Mouse (Mus musculus): ENCODE results near the gene Trp53i13. TPM values are rescaled to one million over a fixed set of nuclear protein-coding genes. Genes with fewer than 3 reads are reported as not detected.
A peak's percentile ranks its signal among the peaks of the same experiment; 100 is the strongest.

Gene Trp53i13
- total RNA-seq, 2 experiments from 2014 or later = 2.3 to 5.0 TPM

DNA sequence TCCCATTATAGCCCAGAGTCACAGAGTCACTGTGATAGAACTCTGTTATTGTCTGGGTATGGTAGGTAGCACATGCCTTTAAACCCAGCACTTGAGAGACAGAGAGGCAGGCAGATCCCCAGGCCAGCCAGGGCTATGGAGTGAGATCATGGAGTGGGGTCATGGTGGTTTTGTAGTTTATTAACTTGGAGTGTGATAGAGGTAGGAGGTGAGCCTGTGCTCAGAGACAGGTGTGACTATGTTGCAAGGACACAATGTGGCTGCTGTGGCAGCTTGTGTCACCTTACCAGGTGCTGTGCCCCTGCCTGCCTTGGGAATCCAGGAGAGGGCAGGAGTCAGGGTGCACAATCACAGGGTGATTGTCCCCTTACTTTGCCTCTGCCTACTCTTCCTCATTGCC, 20.3 kb downstream of the Trp53i13 start:
- no peak for DNase-seq
- intact Hi-C loops (cut with DNase I) = no loop called here
- TF ChIP-seq CTCF (IDR thresholded peaks at IDR 0.05) = no peak
- H3K27ac ChIP-seq = peak overlapping the region; percentile 90
- H3K4me3 ChIP-seq = peak overlapping the region; percentile 7; the same call in 1 of the 2 replicates

DNA sequence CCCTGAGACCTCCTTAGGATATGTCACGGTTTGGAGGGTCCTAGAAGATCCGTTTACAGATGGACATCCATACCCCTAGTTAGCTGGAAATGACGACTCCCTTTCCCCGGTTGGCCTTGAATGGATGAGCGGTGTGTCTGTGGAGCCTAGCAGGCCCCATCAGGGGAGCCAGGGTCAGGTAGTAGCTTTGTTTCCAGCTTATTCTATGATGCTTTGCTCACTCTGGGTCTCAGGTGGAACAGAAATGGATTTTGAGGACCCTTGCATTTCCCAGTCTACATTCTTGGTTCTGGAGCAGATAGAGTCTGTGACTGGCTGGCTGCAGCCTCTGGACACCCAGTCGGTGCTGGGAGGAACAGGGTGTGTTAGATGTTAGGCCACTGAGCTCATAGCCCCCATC, 21.0 kb downstream of the Trp53i13 start:
- intact Hi-C loops (cut with DNase I) = no loop called here
- Histone ChIP-seq H3K4me3 (peak overlapping the region; percentile 93), H3K27ac (peak overlapping the region; percentile 90)
- TF ChIP-seq CTCF (IDR thresholded peaks at IDR 0.05) = no peak
- DNase-seq = no peak

DNA sequence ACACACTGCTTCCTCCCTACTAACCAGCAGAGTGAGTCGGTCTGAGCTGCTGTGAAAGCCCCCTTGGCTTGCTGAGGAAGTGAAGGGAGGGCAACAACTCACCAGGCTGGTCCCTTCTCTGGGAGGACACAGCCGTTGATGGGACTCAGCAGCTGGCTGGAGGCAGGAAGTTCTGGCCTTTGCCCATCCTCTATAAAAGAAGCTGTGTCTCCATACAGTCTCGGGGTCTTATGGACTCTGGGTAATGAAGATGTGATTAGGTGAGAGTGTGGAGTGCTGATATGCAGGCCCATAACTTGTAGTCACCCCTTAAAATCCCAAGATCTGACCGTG, 21.5 kb downstream of the Trp53i13 start:
- Histone ChIP-seq H3K4me3 (peak overlapping the region; percentile 93), H3K27ac (peak overlapping the region; percentile 90)
- DNase-seq = no peak
- TF ChIP-seq CTCF (IDR thresholded peaks at IDR 0.05) = no peak
- intact Hi-C loops (cut with DNase I) = no loop called here

DNA sequence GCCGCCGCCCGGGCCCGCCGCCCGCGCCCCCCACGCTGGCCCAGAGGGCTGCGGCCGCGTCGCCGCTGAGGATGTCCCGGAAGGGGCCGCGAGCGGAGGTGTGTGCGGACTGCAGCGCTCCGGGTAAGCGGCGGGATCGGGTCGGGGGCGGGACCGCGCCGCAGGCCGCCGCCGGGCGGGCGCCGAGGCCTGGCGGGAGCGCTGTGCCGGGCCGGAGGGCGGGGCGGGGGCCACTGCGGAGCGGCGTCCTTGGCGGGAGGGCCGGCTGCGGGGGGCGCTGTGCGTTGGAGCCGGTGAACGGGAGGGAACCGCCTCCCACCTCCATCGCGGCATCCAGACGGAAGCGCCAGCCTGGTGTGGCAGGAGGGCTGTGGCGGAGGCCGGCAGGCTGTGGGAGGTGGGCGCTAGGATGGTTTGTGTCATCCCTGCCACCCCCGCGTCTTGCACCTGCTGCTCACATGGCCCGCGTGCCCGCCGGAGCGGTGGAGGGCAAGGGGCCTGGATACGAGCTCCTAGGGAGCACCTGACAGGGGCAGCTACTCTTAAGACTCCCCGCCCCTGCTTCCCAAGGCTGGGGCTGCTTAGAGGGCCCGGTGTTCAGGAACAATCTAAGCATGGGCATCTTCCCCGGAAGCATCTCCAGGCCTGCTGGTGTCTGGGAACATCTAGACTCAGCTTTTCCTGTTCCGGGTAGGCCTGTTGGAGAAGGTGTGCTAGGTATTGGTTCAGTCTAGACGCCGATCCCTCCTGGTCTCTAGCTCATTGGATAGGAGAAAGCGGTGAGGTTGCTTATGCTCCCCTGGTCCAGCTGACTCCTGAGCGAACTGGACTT, 22.1 kb downstream of the Trp53i13 start, which contains the start of gene Git1:
Git1 (plus strand) TSS at position 51 of the 832 bp plus-strand sequence.
- DNase-seq = peak; percentile 75

DNA sequence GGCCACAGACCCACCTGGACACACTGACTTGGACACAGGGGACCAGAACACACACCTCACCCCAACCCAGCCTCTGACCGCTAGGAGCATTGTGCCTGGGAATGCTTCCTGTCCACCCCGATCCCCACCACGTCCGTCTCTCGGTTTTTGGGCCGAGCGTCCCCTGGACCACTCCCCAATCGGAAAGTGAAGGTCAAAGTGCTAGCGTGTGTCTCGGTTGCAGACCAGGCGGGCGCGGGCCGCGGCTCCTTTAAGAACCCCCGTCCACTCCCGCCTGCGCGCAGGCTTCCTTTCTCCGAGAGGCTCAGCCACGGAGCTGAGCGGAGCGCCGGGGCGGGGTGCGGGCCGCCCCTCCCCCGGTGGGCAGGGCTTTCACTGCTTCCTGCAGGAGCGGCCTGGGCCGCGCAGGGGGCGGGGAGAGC, 22.9 kb downstream of the Trp53i13 start:
- H3K4me3 ChIP-seq = peak overlapping the region; percentile 93
- DNase-seq = peak; percentile 98
- TF ChIP-seq CTCF (IDR thresholded peaks at IDR 0.05) = peak; percentile 34; the same call in 1 of the 2 replicates
- H3K27ac ChIP-seq = peak overlapping the region; percentile 97
- intact Hi-C loops (cut with DNase I) = no loop called here

More for the DNA sequence above, 22.1 kb downstream of the Trp53i13 start, which contains the start of gene Git1:
- Histone ChIP-seq H3K4me3 (peak within 1 kb of the TSS; percentile 93), H3K27ac (peak within 1 kb of the TSS; percentile 97)
- TF ChIP-seq CTCF (IDR thresholded peaks at IDR 0.05) = peak; percentile 12; the same call in 1 of the 2 replicates
- intact Hi-C loops (cut with DNase I) = no loop called here

DNA sequence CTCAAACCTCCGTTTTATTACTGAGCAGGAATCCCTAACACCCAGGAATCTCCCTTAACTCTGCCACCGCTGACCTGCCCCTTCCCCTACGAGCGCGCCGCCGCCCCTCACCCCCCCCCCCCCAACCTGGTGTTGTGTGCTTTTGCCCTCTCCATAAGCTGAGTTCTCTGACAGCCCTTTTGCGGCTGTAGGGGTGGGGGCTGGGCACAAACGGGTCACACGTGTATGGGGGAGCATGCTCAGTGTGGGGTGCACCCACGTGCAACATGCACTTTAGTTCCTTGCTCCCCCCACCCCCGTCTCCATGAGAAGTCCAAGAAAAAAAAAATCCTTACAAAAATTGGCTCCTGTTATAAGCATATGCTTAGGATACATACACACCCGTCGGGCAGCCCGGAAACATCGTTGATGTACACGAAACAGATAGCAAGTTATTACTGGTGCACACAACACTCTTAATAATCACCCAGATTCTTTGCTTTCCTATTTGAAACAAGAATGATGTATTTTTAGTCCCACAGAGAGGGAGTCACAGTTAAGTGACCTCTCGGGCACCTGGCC, 23.4 kb downstream of the Trp53i13 start:
- intact Hi-C loops (cut with DNase I) = no loop called here
- DNase-seq = no peak
- H3K4me3 ChIP-seq = peak overlapping the region; percentile 93
- peak overlapping the region; percentile 97 for H3K27ac ChIP-seq
- TF ChIP-seq CTCF (IDR thresholded peaks at IDR 0.05) = no peak

DNA sequence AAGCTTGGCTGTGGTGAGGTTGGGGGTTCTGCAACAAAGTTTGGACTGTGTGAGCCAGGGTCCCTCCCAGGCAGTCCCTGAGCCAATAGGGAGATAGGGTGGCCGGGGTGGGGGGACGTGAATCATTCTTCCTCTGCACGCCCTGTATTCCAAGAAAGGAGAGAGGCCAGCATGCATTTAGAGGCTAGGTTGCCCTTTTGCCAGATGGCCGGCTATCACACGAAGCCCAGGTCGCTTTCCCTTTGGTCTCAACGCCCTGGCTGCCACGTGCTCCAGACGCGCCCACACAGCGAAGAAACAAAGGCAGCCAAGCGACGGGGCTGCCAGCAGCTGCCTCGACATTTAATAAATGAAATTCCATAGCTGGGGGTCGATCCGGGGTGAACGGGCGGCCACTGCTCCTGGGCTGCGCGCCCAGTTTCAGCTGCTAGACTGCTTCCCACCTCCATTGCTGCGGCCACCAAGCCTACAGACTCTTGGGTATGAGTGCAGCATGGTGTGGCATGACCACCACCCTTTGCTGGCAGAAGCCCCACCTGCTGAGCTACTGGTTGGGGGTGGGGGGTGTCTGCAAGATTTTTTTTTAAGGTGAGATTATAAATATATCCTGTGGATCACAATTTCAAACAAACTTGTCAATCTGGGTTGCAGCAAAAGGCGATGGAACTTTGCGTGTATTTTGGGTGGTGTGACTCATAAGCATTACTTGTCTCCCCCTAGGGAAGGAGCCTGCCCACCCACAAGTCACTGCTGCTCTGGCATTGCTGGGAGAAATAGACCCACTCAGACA, 24.1 kb downstream of the Trp53i13 start:
- peak overlapping the region; percentile 93 for H3K4me3 ChIP-seq
- intact Hi-C loops (cut with DNase I) = no loop called here

DNA sequence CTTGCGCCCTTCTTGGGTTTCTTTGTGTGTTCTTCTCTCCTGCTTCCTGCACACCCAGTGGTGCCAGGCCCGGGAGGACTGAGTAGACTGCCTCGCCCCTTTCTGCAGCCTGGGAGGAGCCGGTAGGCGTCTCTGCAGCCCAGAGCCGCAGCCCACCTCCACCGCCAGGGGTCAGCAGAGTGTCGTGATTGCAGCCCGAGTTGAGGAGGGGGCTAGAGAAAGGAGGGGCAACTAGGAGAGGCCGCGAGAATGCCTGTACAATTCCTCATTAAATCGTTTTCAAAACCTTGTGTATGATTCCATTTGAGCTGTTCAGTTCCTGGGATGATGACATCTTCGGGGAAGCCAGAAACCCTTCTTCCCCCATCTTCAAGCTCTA, 24.7 kb downstream of the Trp53i13 start:
- DNase-seq = peak; percentile 92
- TF ChIP-seq CTCF (IDR thresholded peaks at IDR 0.05) = no peak; the same call in 1 of the 2 replicates
- Histone ChIP-seq H3K27ac (peak overlapping the region; percentile 97), H3K4me3 (peak overlapping the region; percentile 93)
- intact Hi-C loops (cut with DNase I) = no loop called here

More for the DNA sequence above, 24.1 kb downstream of the Trp53i13 start:
- TF ChIP-seq CTCF (IDR thresholded peaks at IDR 0.05) = no peak
- peak; percentile 68 for DNase-seq
- H3K27ac ChIP-seq = peak overlapping the region; percentile 97

DNA sequence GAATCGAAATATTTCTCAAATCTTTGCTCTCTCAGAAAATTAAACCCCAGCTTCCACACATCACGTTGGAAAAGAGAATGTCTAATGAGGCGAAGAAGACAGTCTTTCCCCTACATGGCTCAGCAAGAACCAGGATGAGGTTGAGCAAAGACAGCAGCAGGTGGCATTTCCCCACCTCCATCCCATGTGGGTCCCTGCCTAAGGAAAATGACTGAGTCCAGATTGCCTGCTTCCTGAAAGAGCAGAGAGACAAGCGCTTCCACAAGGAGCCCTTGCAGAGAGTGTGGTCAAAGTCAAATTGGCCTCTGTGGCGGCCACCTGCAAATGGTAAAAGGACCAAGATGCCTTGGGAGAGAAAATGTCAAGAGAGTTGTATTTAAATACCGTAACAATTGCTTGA, 25.3 kb downstream of the Trp53i13 start:
- peak overlapping the region; percentile 97 for H3K27ac ChIP-seq
- intact Hi-C loops (cut with DNase I) = no loop called here
- H3K4me3 ChIP-seq = peak overlapping the region; percentile 93
- TF ChIP-seq CTCF (IDR thresholded peaks at IDR 0.05) = no peak
- no peak for DNase-seq

DNA sequence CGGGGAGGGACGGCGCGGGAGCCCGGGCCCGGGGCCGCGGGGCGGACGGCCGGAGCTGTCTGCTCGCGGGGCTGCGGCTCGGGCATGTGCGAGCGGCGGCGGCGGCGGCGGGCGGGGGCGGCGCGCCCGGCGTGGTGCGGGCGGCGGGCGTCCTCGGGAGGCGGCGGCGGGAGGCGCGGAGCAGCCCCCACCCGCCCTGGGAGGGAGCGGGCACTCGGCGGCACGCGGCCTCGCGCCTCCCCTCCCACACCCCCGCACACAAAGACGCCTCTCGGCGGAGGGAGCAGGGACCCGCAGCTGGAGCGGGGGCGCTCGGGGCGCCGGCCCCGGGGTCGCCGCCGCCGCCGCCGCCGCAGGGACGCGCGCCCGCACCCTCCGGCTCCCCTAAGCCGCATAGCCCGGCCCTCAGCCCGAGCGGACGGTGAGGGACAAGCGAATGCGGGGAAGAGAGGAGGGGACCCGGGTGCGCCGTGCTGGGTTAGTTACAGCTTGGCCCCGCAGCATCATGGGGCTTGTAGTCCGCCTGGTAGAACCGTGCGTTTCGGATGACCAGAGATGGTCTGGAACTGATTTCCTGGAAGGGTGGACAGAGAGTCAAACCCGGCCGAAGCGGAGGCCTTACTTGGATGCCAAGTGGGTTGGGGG, 26.1 kb downstream of the Trp53i13 start, which contains the start of gene Ankrd13b:
Ankrd13b (minus strand) TSS at position 88 of the 645 bp plus-strand sequence.
- intact Hi-C loops (cut with DNase I) = no loop called here
- TF ChIP-seq CTCF (IDR thresholded peaks at IDR 0.05) = no peak
- Histone ChIP-seq H3K4me3 (peak within 1 kb of the TSS; percentile 93), H3K27ac (peak within 1 kb of the TSS; percentile 97)
- DNase-seq = peak; percentile 85

DNA sequence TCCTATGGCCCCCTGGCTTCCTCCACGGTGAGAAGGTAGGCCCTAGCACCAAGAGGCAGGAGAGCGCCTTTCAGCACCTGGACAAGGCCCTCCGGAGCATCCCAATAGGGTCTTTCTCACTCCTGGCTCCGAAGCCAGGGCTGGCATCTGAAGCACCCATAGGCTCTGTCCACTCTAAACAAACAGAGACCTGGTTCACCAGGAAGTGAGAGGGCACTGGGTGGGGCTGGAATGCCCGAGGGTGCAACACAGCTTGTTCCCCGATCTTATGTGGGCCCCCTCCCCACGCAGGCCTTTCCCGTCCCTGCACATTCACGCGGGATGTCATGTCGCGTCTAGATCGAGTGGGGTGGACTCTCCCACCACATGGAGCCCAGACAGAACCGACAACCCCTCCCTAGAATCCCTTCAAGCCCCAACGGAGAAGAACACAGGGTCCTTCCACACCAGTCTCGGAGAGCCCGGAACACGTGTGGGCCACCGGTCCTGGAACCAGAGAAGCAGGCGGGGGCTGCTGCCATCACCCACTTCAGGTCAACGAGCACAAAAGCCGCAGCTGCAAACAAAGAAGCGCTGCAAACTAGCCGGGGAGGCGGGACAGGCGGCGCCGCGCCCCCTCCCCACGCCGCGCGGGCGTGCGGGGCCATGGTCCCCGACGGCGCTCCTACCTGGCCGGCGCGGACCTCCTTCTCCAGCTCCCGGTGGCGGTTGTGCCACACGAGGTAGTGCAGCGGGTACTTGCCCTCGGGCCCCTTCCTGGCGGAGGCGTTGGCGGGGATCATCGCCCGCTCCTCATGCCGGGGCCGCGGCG, 26.8 kb downstream of the Trp53i13 start:
- peak overlapping the region; percentile 90 for H3K4me3 ChIP-seq
- no peak for TF ChIP-seq CTCF (IDR thresholded peaks at IDR 0.05)
- peak overlapping the region; percentile 75 for H3K27ac ChIP-seq
- no peak for DNase-seq
- intact Hi-C loops (cut with DNase I) = no loop called here
